Mouse (Mus musculus) ES-Bruce4 (cell line): ENCODE measurements around the gene Tspan13. TPM values are rescaled to one million over a fixed set of nuclear protein-coding genes. Genes with fewer than 3 reads are reported as not detected.

Source experiments
- H3K27ac ChIP-seq: 2 replicates; pipeline ENCODE4 v1.5.1; 2012; ENCODE audit warnings: low read length, inconsistent platforms; ENCODE audit not compliant: insufficient read depth
- H3K27me3 ChIP-seq: 2 replicates; pipeline ENCODE4 v1.6.1; 2012; ENCODE audit warnings: mild to moderate bottlenecking, low read length, inconsistent platforms; ENCODE audit not compliant: control insufficient read depth, poor library complexity, insufficient read depth, severe bottlenecking
- H3K36me3 ChIP-seq: 2 replicates; pipeline ENCODE4 v1.6.1; 2012; ENCODE audit warnings: inconsistent platforms, mild to moderate bottlenecking, low read length, moderate library complexity; ENCODE audit not compliant: control insufficient read depth, poor library complexity, insufficient read depth, severe bottlenecking
- H3K4me1 ChIP-seq: one replicate; pipeline ENCODE4 v1.8.1; 2011; ENCODE audit warnings: low read length; ENCODE audit not compliant: control insufficient read depth, insufficient read depth
- H3K4me3 ChIP-seq: 2 replicates; pipeline ENCODE4 v1.5.1; 2011; ENCODE audit warnings: low read depth, mild to moderate bottlenecking, low read length
- H3K9ac ChIP-seq: 2 replicates; pipeline ENCODE4 v1.6.1; 2012; ENCODE audit warnings: low read depth, mild to moderate bottlenecking, inconsistent platforms; ENCODE audit not compliant: poor library complexity, severe bottlenecking
- H3K9me3 ChIP-seq: replicated peaks from 2 replicates; pipeline ENCODE4 v1.6.1; 2012; ENCODE audit warnings: mild to moderate bottlenecking, low read length, inconsistent platforms; ENCODE audit not compliant: control insufficient read depth, poor library complexity, insufficient read depth, severe bottlenecking
- CTCF ChIP-seq: IDR thresholded peaks from one replicate; pipeline ENCODE4 v1.8.1; 2011; ENCODE audit warnings: low read depth, low read length
- EP300 ChIP-seq: IDR thresholded peaks from 2 replicates; pipeline ENCODE4 v1.6.1; 2011; ENCODE audit warnings: low read depth, low read length; ENCODE audit not compliant: insufficient read depth
- POLR2A ChIP-seq: IDR thresholded peaks from one replicate; pipeline ENCODE4 v1.8.1; 2011; ENCODE audit warnings: low read length; ENCODE audit not compliant: insufficient read depth
- polyA plus RNA-seq: library from polyadenylated mRNA; stranded (reverse); fragments of >200 nt; gene quantifications from 2 replicates; pipeline ENCODE4 v1.2.4, GENCODE M21; 2011; ENCODE audit warnings: low read depth; ENCODE audit not compliant: missing spikeins, insufficient read depth, insufficient read length

Gene Tspan13
- polyA plus RNA-seq, 1 experiment: 37.8 TPM

GRCm38 (mm10) chr12:36039541-36040084 is 2.7 kb downstream of the Tspan13 start:
- TF ChIP-seq EP300: no peak
- H3K9me3 ChIP-seq: no peaks in the 10 kb centered on the region

GRCm38 (mm10) chr12:36036776-36037175 is 5.5 kb downstream of the Tspan13 start:
- H3K36me3 ChIP-seq: no peaks in the 10 kb centered on the region
- no peak overlapping the region for H3K9ac ChIP-seq
- no peak overlapping the region for H3K4me3 ChIP-seq
- TF ChIP-seq EP300: no peak
- TF ChIP-seq POLR2A: no peak
- TF ChIP-seq CTCF: no peak
- no peaks in the 10 kb centered on the region for H3K9me3 ChIP-seq
- H3K27me3 ChIP-seq: no peaks in the 10 kb centered on the region
- no peaks in the 10 kb centered on the region for H3K4me1 ChIP-seq
- H3K27ac ChIP-seq: no peak overlapping the region

More at GRCm38 (mm10) chr12:36039541-36040084, 2.7 kb downstream of the Tspan13 start:
- Histone ChIP-seq H3K27me3 (no peaks in the 10 kb centered on the region), H3K27ac (no peak overlapping the region), H3K36me3 (no peaks in the 10 kb centered on the region), H3K4me1 (no peaks in the 10 kb centered on the region), H3K9ac (no peak overlapping the region), H3K4me3 (no peak overlapping the region)

GRCm38 (mm10) chr12:36036121-36036520 is 6.2 kb downstream of the Tspan13 start:
- Histone ChIP-seq H3K4me3 (no peak overlapping the region), H3K27me3 (no peaks in the 10 kb centered on the region), H3K36me3 (no peaks in the 10 kb centered on the region), H3K9ac (no peak overlapping the region), H3K4me1 (no peaks in the 10 kb centered on the region), H3K27ac (no peak overlapping the region), H3K9me3 (no peaks in the 10 kb centered on the region)
- TF ChIP-seq POLR2A (no peak), CTCF (no peak), EP300 (no peak)

GRCm38 (mm10) chr12:36035501-36035900 is 6.8 kb downstream of the Tspan13 start:
- Histone ChIP-seq H3K27me3 (no peaks in the 10 kb centered on the region), H3K4me1 (no peaks in the 10 kb centered on the region), H3K36me3 (no peaks in the 10 kb centered on the region), H3K27ac (no peak overlapping the region), H3K9ac (no peak overlapping the region), H3K9me3 (no peaks in the 10 kb centered on the region), H3K4me3 (no peak overlapping the region)
- TF ChIP-seq POLR2A: no peak
- TF ChIP-seq EP300: no peak
- TF ChIP-seq CTCF: no peak

- H3K36me3 ChIP-seq: no peaks in the 10 kb centered on the region
- no peak for TF ChIP-seq POLR2A
- TF ChIP-seq CTCF: no peak
- TF ChIP-seq EP300: no peak
- no peaks in the 10 kb centered on the region for H3K9me3 ChIP-seq
- no peak overlapping the region for H3K27ac ChIP-seq
- H3K27me3 ChIP-seq: no peaks in the 10 kb centered on the region
- H3K4me3 ChIP-seq: no peak overlapping the region
- H3K4me1 ChIP-seq: no peaks in the 10 kb centered on the region
- no peak overlapping the region for H3K9ac ChIP-seq
Measured at GRCm38 (mm10) chr12:36032419-36032818, 9.9 kb downstream of the Tspan13 start.

GRCm38 (mm10) chr12:36030660-36031363 is 11.5 kb downstream of the Tspan13 start:
- no peaks in the 10 kb centered on the region for H3K9me3 ChIP-seq
- no peak for TF ChIP-seq EP300
- H3K4me3 ChIP-seq: no peak overlapping the region
- H3K27me3 ChIP-seq: no peaks in the 10 kb centered on the region
- H3K36me3 ChIP-seq: no peaks in the 10 kb centered on the region
- no peaks in the 10 kb centered on the region for H3K4me1 ChIP-seq
- H3K27ac ChIP-seq: no peak overlapping the region
- no peak overlapping the region for H3K9ac ChIP-seq
